Mouse (Mus musculus) skeletal muscle tissue, postnatal 0 days (tissue): ENCODE results near the gene Izumo4. TPM values are rescaled to one million over a fixed set of nuclear protein-coding genes. Genes with fewer than 3 reads are reported as not detected.

Experiments
- polyA plus RNA-seq: library from polyadenylated mRNA; unstranded; fragments of >200 nt; fragmentation: Nextera tagmentation; extraction: Ambion mirVana; gene quantifications from 2 replicates; pipeline ENCODE4 v1.2.1, GENCODE M21; 2015

Gene Izumo4
- polyA plus RNA-seq = 7.5 and 10.2 TPM in 2 replicates

GRCm38 (mm10) chr10:80701721-80702535 is at the start of gene Izumo4, which contains the start of gene Mob3a:
TSS of gene Izumo4 (plus strand) at chr10:80702184.
TSS of gene Mob3a (minus strand) at chr10:80701977.

GRCm38 (mm10) chr10:80656863-80657623 is 44.9 kb upstream of the Izumo4 start, which contains the start of gene Btbd2:
TSS of gene Btbd2 (minus strand) at chr10:80657071.

GRCm38 (mm10) chr10:80677942-80678436 is 24.0 kb upstream of the Izumo4 start, which contains the start of gene Mknk2:
TSS of gene Mknk2 (minus strand) at chr10:80678112.

GRCm38 (mm10) chr10:80742180-80742978 is 40.4 kb downstream of the Izumo4 start, which contains the start of gene Ap3d1:
TSS of gene Ap3d1 (minus strand) at chr10:80742264.

GRCm38 (mm10) chr10:80754594-80755290 is 52.8 kb downstream of the Izumo4 start, which contains the start of gene Dot1l:
TSS of gene Dot1l (plus strand) at chr10:80755206.

Other genes with a start within 250 kb of the Izumo4 start
- gene Onecut3, start 207.3 kb upstream of the Izumo4 start, polyA plus RNA-seq = not detected in 2 replicates
- 0.05 TPM in 1 of 2 replicates, not detected in the other for gene Atp8b3, start 163.1 kb upstream of the Izumo4 start, polyA plus RNA-seq
- gene Rexo1, start 140.6 kb upstream of the Izumo4 start, polyA plus RNA-seq = 7.3 TPM in 2 replicates
- 2.6 and 3.2 TPM in 2 replicates for gene Klf16, start 124.9 kb upstream of the Izumo4 start, polyA plus RNA-seq
- 76.8 and 93.8 TPM in 2 replicates for gene Abhd17a, start 111.8 kb upstream of the Izumo4 start, polyA plus RNA-seq
- 30.5 and 36.5 TPM in 2 replicates for gene Scamp4, start 99.3 kb upstream of the Izumo4 start, polyA plus RNA-seq
- gene Adat3, start 99.3 kb upstream of the Izumo4 start, polyA plus RNA-seq = 2.5 and 3.5 TPM in 2 replicates
- gene Gm49322, start 96.2 kb upstream of the Izumo4 start, polyA plus RNA-seq = 0.87 and 1.2 TPM in 2 replicates
- gene Csnk1g2, start 79.3 kb upstream of the Izumo4 start, polyA plus RNA-seq = 93.0 and 102 TPM in 2 replicates
- gene Btbd2, start 45.1 kb upstream of the Izumo4 start, polyA plus RNA-seq = 31.9 and 36.3 TPM in 2 replicates
- 132 and 139 TPM in 2 replicates for gene Mknk2, start 24.1 kb upstream of the Izumo4 start, polyA plus RNA-seq
- gene Mob3a, start 207 bp upstream of the Izumo4 start, polyA plus RNA-seq = 19.4 and 20.4 TPM in 2 replicates
- gene Ap3d1, start 40.1 kb downstream of the Izumo4 start, polyA plus RNA-seq = 31.6 and 35.9 TPM in 2 replicates
- 8.6 and 10.6 TPM in 2 replicates for gene Dot1l, start 53.0 kb downstream of the Izumo4 start, polyA plus RNA-seq
- gene Sf3a2, start 96.0 kb downstream of the Izumo4 start, polyA plus RNA-seq = 28.5 and 34.2 TPM in 2 replicates
- 44.2 and 55.6 TPM in 2 replicates for gene Plekhj1, start 96.4 kb downstream of the Izumo4 start, polyA plus RNA-seq
- not detected in 2 replicates for gene Amh, start 103.1 kb downstream of the Izumo4 start, polyA plus RNA-seq
- 278 and 284 TPM in 2 replicates for gene Jsrp1, start 111.3 kb downstream of the Izumo4 start, polyA plus RNA-seq
- gene Oaz1, start 124.5 kb downstream of the Izumo4 start, polyA plus RNA-seq = 1,304 and 1,343 TPM in 2 replicates
- 8.9 and 10.0 TPM in 2 replicates for gene Lingo3, start 141.9 kb downstream of the Izumo4 start, polyA plus RNA-seq
- 171 and 175 TPM in 2 replicates for gene Lsm7, start 153.0 kb downstream of the Izumo4 start, polyA plus RNA-seq
- 20.0 and 20.7 TPM in 2 replicates for gene Sppl2b, start 153.1 kb downstream of the Izumo4 start, polyA plus RNA-seq
- gene Tmprss9, start 169.7 kb downstream of the Izumo4 start, polyA plus RNA-seq = not detected in 2 replicates
- 239 and 241 TPM in 2 replicates for gene Timm13, start 198.8 kb downstream of the Izumo4 start, polyA plus RNA-seq
- 23.4 and 25.6 TPM in 2 replicates for gene Lmnb2, start 216.1 kb downstream of the Izumo4 start, polyA plus RNA-seq
- gene Gadd45b, start 227.9 kb downstream of the Izumo4 start, polyA plus RNA-seq = 24.5 and 29.0 TPM in 2 replicates